Mouse (Mus musculus) A20 (cell line): Measurements from ENCODE around the gene Mybl2.
"Not testable (repeated sequence)": the region's sequence is repeated elsewhere in the genome, so short reads cannot be mapped to it uniquely, and the experiment has no call there.

Experiments
- DNase-seq: peaks from one replicate; pipeline ENCODE4 v3.0.0-alpha.2; 2011; ENCODE audit warnings: low read depth, low spot score

Gene Mybl2

GRCm38 (mm10) chr2:163054335-163054840 lies at the start of gene Mybl2:
TSS of gene Mybl2 (plus strand) at chr2:163054687.
- DNase-seq: peak; percentile 97

GRCm38 (mm10) chr2:163007299-163007698 lies 47.2 kb upstream of the Mybl2 start:
- DNase-seq: no peak

GRCm38 (mm10) chr2:163016916-163017743 lies 37.4 kb upstream of the Mybl2 start, which contains the start of gene Ift52:
TSS of gene Ift52 (plus strand) at chr2:163017354.
- DNase-seq: peak; percentile 96

GRCm38 (mm10) chr2:163031289-163031688 lies 23.2 kb upstream of the Mybl2 start:
- DNase-seq: no peak

- no peak for DNase-seq
Measured at GRCm38 (mm10) chr2:163031757-163032156, 22.7 kb upstream of the Mybl2 start.

- no peak for DNase-seq
Measured at GRCm38 (mm10) chr2:163032622-163033021, 21.9 kb upstream of the Mybl2 start.

GRCm38 (mm10) chr2:163039940-163040339 lies 14.5 kb upstream of the Mybl2 start:
- DNase-seq: no peak

GRCm38 (mm10) chr2:163048125-163048524 lies 6.4 kb upstream of the Mybl2 start:
- DNase-seq: peak; percentile 78

GRCm38 (mm10) chr2:163049116-163049515 lies 5.4 kb upstream of the Mybl2 start:
- DNase-seq: no peak

GRCm38 (mm10) chr2:163051691-163052090 lies 2.8 kb upstream of the Mybl2 start:
- DNase-seq: peak; percentile 19

GRCm38 (mm10) chr2:163052101-163052500 lies 2.4 kb upstream of the Mybl2 start:
- DNase-seq: no peak

- DNase-seq: no peak
Measured at GRCm38 (mm10) chr2:163052826-163053225, 1.7 kb upstream of the Mybl2 start.

- DNase-seq: peak; percentile 67
Measured at GRCm38 (mm10) chr2:163054891-163055494, 506 bp downstream of the Mybl2 start.

- DNase-seq: no peak
Measured at GRCm38 (mm10) chr2:163055715-163056114, 1.2 kb downstream of the Mybl2 start.

- no peak for DNase-seq
Measured at GRCm38 (mm10) chr2:163056584-163056983, 2.1 kb downstream of the Mybl2 start.

- not testable (repeated sequence) for DNase-seq
Measured at GRCm38 (mm10) chr2:163058981-163059380, 4.5 kb downstream of the Mybl2 start.

GRCm38 (mm10) chr2:163060630-163061029 lies 6.1 kb downstream of the Mybl2 start:
- no peak for DNase-seq

- DNase-seq: peak; percentile 39
Measured at GRCm38 (mm10) chr2:163061203-163062118, 7.0 kb downstream of the Mybl2 start.

- no peak for DNase-seq
Measured at GRCm38 (mm10) chr2:163062119-163062508, 7.6 kb downstream of the Mybl2 start.

GRCm38 (mm10) chr2:163066326-163066725 lies 11.8 kb downstream of the Mybl2 start:
- no peak for DNase-seq

- DNase-seq: no peak
Measured at GRCm38 (mm10) chr2:163067233-163067632, 12.7 kb downstream of the Mybl2 start.

- DNase-seq: no peak
Measured at GRCm38 (mm10) chr2:163070213-163070612, 15.7 kb downstream of the Mybl2 start.
